In genomic region chr2:165229050-165229449, GRCm38 (mm10) we compare ENCODE assay signal across 18 mouse cellular contexts. TPM values are rescaled to one million over a fixed set of nuclear protein-coding genes. Genes with fewer than 3 reads are reported as not detected.
DNase-seq lines count a peak whose midpoint lies in the region; ATAC-seq and TF ChIP-seq lines count a peak whose summit lies in the region.
"Had no signal": no experiment of that assay in that cellular context is flagged by ENCODE, and none has a peak within 500 bp of the region (broad histone marks: within the 10 kb centered on the region; RNA-seq: fewer than 3 reads in every experiment).

No protein-coding gene starts in this region.

- TF ChIP-seq CTCF in forebrain, postnatal 0 days (IDR thresholded peaks at IDR 0.05; ENCODE audit: low read depth): no peak

- no peaks in the 10 kb centered on the region for H3K9me3 ChIP-seq in embryonic facial prominence, embryonic 15.5 days (replicated peaks)
- no peaks in the 10 kb centered on the region for H3K9me3 ChIP-seq in embryonic facial prominence, embryonic 10.5 days
- H3K9me3 ChIP-seq in forebrain, embryonic 12.5 days: no peaks in the 10 kb centered on the region
- no peaks in the 10 kb centered on the region for H3K9me3 ChIP-seq in forebrain, postnatal 0 days (ENCODE audit: low read length)
- H3K9me3 ChIP-seq: embryonic facial prominence, embryonic 12.5 days; forebrain, embryonic 13.5 days; forebrain, embryonic 15.5 days had no signal

- no peak overlapping the region for H3K27ac ChIP-seq in embryonic facial prominence, embryonic 15.5 days (replicated peaks)
- H3K27ac ChIP-seq in embryonic facial prominence, embryonic 10.5 days (replicated peaks): no peak overlapping the region
- H3K27ac ChIP-seq in forebrain, embryonic 12.5 days: no peak overlapping the region
- no peak overlapping the region for H3K27ac ChIP-seq in forebrain, postnatal 0 days (ENCODE audit: low read depth, low read length)
- H3K27ac ChIP-seq: embryonic facial prominence, embryonic 12.5 days; forebrain, embryonic 13.5 days; forebrain, embryonic 15.5 days; gastrocnemius, adult 2 months had no signal

- no peak overlapping the region for H3K4me3 ChIP-seq in embryonic facial prominence, embryonic 15.5 days (replicated peaks)
- no peak overlapping the region for H3K4me3 ChIP-seq in embryonic facial prominence, embryonic 10.5 days
- H3K4me3 ChIP-seq in forebrain, embryonic 12.5 days (replicated peaks): no peak overlapping the region
- H3K4me3 ChIP-seq in forebrain, postnatal 0 days (ENCODE audit: low read depth, low read length): no peak overlapping the region
- H3K4me3 ChIP-seq: embryonic facial prominence, embryonic 12.5 days; erythroblast, embryonic 14.5 days; forebrain, embryonic 13.5 days; forebrain, embryonic 15.5 days; gastrocnemius, adult 2 months had no signal

- H3K4me1 ChIP-seq in embryonic facial prominence, embryonic 15.5 days: peaks cover 13% of the 10 kb centered on the region
- H3K4me1 ChIP-seq in embryonic facial prominence, embryonic 10.5 days: peaks cover 17% of the 10 kb centered on the region
- H3K4me1 ChIP-seq in forebrain, embryonic 12.5 days: peaks cover 48% of the 10 kb centered on the region
- H3K4me1 ChIP-seq in forebrain, postnatal 0 days (ENCODE audit: insufficient read depth): no peaks in the 10 kb centered on the region

- 83% methylated on average over 11 of the region's 11 CpGs for WGBS in embryonic facial prominence, embryonic 15.5 days
- WGBS in embryonic facial prominence, embryonic 10.5 days: 86% methylated on average over 11 of the region's 11 CpGs
- WGBS in forebrain, embryonic 12.5 days: 85% methylated on average over 11 of the region's 11 CpGs
- 77% methylated on average over 11 of the region's 11 CpGs for WGBS in forebrain, postnatal 0 days

- ATAC-seq in embryonic facial prominence, embryonic 15.5 days (ENCODE audit: insufficient number of reproducible peaks, low FRiP score, low TSS enrichment, low read depth): 0 out of 2 replicates have a peak, but pooled peaks have one; percentile 20
- no peak for ATAC-seq in forebrain, embryonic 12.5 days (ENCODE audit: low FRiP score)
- ATAC-seq in forebrain, postnatal 0 days: no peak
- ATAC-seq: forebrain, embryonic 13.5 days; forebrain, embryonic 15.5 days had no signal

- H3K27me3 ChIP-seq in embryonic facial prominence, embryonic 15.5 days: peaks cover 74% of the 10 kb centered on the region
- H3K27me3 ChIP-seq in embryonic facial prominence, embryonic 10.5 days (replicated peaks; ENCODE audit: low read depth, poor library complexity, severe bottlenecking): peaks cover 94% of the 10 kb centered on the region
- peaks cover 47% of the 10 kb centered on the region for H3K27me3 ChIP-seq in forebrain, embryonic 12.5 days
- H3K27me3 ChIP-seq in forebrain, postnatal 0 days (ENCODE audit: insufficient read depth, low read length): peaks cover 9% of the 10 kb centered on the region

- DNase-seq in cerebellum, adult 9-11 months: peak; percentile 64
- DNase-seq in cerebellum, postnatal 4 days (ENCODE audit: low spot score in 2 of 2): no peak
- no peak for DNase-seq in embryonic facial prominence, embryonic 10.5 days (ENCODE audit: low spot score)
- DNase-seq in forebrain, postnatal 0 days: no peak
- DNase-seq: adrenal gland, adult 2 months; adrenal gland, postnatal 10 days; adrenal gland, postnatal 25 days; cerebellum, adult 11 months; embryo, embryonic 11 days; gastrocnemius, adult 2 months had no signal

- no peak overlapping the region for H3K9ac ChIP-seq in embryonic facial prominence, embryonic 15.5 days
- no peak overlapping the region; the same call in 1 of the 2 replicates for H3K9ac ChIP-seq in forebrain, embryonic 12.5 days
- no peak overlapping the region for H3K9ac ChIP-seq in forebrain, postnatal 0 days
- H3K9ac ChIP-seq: embryonic facial prominence, embryonic 12.5 days; forebrain, embryonic 13.5 days; forebrain, embryonic 15.5 days had no signal

- H3K36me3 ChIP-seq in embryonic facial prominence, embryonic 15.5 days: no peaks in the 10 kb centered on the region
- no peaks in the 10 kb centered on the region for H3K36me3 ChIP-seq in embryonic facial prominence, embryonic 10.5 days (replicated peaks)
- H3K36me3 ChIP-seq in forebrain, embryonic 12.5 days (replicated peaks): no peaks in the 10 kb centered on the region
- H3K36me3 ChIP-seq in forebrain, postnatal 0 days (ENCODE audit: insufficient read depth): no peaks in the 10 kb centered on the region
- H3K36me3 ChIP-seq: embryonic facial prominence, embryonic 12.5 days; forebrain, embryonic 15.5 days had no signal

- no peak overlapping the region for H3K4me2 ChIP-seq in embryonic facial prominence, embryonic 15.5 days (replicated peaks)
- H3K4me2 ChIP-seq in forebrain, embryonic 12.5 days: 0 out of 2 replicates have a peak overlapping the region, but pooled peaks have one; percentile 0
- H3K4me2 ChIP-seq in forebrain, postnatal 0 days (ENCODE audit: low read depth): no peak overlapping the region
- H3K4me2 ChIP-seq: embryonic facial prominence, embryonic 12.5 days; forebrain, embryonic 13.5 days; forebrain, embryonic 15.5 days had no signal

RNA-seq across cellular contexts. Expression of gene Cdh22, which starts 5.6 kb away (rescaled TPM):
- polyA plus RNA-seq in embryonic facial prominence, embryonic 15.5 days (2015; fragmentation: Nextera tagmentation; extraction: Ambion mirVana): 0.83 and 1.0 TPM in 2 replicates
- 0.91 and 1.1 TPM in 2 replicates for polyA plus RNA-seq in embryonic facial prominence, embryonic 10.5 days (2016; fragmentation: Nextera tagmentation; extraction: Ambion mirVana)
- polyA plus RNA-seq in forebrain, embryonic 12.5 days (2016; fragmentation: Nextera tagmentation; extraction: Ambion mirVana): 10.6 and 11.4 TPM in 2 replicates
- total RNA-seq in forebrain, postnatal 0 days (2014; rRNA removed): 11.5 and 24.6 TPM in 2 replicates
- polyA plus RNA-seq in forebrain, postnatal 0 days (2015; fragmentation: Nextera tagmentation; extraction: Ambion mirVana): 7.1 and 10.4 TPM in 2 replicates
- total RNA-seq: common myeloid progenitor, adult 5-6 weeks; MEL had no signal
- polyA plus RNA-seq: erythroblast, embryonic 14.5 days had no signal

RNA-seq across cellular contexts. Expression of gene Slc35c2, which starts 58.6 kb away (rescaled TPM):
- 58.7 and 59.5 TPM in 2 replicates for polyA plus RNA-seq in embryonic facial prominence, embryonic 15.5 days (2015; fragmentation: Nextera tagmentation; extraction: Ambion mirVana)
- polyA plus RNA-seq in embryonic facial prominence, embryonic 10.5 days (2016; fragmentation: Nextera tagmentation; extraction: Ambion mirVana): 59.2 and 64.6 TPM in 2 replicates
- 57.9 and 62.4 TPM in 2 replicates for polyA plus RNA-seq in forebrain, embryonic 12.5 days (2016; fragmentation: Nextera tagmentation; extraction: Ambion mirVana)
- 66.9 and 85.8 TPM in 2 replicates for total RNA-seq in forebrain, postnatal 0 days (2014; rRNA removed)
- 62.7 and 65.8 TPM in 2 replicates for polyA plus RNA-seq in forebrain, postnatal 0 days (2015; fragmentation: Nextera tagmentation; extraction: Ambion mirVana)
